Mouse (Mus musculus) neural tube, embryonic 10.5 days (tissue): ENCODE results near the gene Glis3.

ENCODE experiments used
- DNase-seq: peaks from one replicate; pipeline ENCODE4 v3.0.0-alpha.2; 2017; ENCODE audit warnings: low spot score; ENCODE audit errors: extremely low spot score

Glis3 gene

DNA sequence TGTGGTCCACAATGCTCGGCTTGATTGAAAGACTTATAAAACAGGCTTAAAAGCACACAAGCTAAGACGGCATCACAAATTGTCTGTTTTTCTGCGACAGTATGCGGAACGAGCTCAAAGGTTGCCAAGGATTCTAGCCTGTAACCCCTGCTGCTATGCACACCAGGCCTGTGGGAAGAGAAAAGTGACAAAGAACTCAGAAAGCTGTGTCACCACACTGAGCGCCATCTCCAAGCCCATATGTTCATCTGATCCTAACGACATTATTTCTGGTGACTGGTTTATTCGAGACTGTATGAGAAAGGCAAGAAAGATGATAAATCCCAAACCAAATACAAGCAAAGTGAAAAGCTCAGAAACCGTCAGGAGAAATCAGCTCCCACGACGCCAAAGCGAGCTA, 144.9 kb downstream of the Glis3 start:
- DNase-seq, result no peak

DNA sequence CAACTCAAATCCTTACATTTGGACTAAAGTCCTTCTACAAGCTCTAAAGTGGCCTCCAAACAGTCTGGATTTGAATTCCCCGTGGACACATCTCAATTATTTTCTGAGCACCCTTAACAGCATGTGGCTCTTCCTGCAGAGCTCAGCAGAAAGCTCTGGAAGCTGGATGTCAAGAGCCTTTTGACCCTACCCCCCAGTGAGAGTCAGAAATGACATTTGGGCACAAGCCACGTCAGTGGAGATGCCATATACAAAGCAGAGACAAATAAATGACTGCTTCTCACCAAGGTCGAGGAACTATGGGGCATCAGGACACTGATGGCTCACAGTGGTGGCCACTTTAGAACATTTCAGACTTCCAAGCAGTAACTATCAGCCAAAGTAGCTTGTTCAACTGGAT, 146.3 kb downstream of the Glis3 start:
- DNase-seq, result no peak

DNA sequence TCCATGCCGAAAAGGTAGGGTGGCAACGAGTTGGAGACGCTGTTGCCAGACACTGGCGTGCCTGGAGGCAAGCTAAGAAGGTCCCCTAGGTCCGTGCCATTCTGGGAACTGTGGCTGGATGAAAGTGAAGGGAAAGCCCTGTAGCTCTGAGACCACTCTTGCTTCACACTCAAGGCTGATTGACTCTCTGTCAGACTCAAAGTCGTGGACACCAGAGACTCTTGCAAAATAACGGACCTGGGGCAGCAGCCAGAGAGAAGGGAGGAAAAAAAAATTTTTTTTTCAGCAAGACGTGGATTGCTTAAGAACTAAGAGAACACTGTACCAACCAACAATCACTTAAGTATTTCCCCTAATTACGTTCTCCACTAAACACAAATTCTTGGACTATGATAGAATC, 148.1 kb downstream of the Glis3 start:
- DNase-seq, result no peak

DNA sequence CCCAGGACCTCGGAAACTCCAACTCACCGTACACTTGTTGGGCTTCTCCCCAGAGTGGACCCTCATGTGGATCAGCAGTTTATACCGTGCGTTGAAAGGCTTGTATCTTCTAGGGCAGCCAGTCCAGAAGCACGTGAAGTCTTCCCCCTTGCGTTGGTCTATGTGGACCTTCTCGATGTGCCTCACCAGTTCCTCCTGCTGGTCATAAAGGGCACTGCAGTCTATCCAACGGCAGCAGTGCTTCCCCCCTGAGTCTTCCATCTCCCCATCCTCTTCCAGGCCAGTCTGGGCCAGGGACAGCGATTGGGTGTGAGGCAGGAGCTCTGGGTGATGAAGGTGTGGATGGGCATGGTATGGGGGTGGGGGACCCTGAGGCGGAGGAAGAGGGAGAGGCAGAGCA, 149.0 kb downstream of the Glis3 start:
- peak; percentile 41 for DNase-seq

DNA sequence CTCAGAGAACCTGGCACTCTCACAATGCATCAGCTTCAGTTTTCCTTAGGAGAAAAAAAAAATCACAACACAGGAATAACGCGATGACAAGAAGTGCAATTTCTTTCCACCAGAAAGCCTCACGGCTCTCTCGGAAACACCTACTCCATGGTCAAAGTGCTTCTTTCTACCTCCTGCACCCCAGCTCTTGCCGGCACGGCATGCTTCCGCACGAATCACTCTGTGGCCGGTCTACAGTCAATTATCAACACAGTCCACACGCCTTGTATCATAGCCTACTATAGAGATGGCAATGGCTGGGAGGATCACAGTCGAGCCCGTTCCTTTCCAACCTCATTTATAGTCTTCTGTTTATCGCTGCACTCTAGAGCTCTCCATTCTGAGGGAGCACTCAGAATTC, 150.9 kb downstream of the Glis3 start:
- no peak for DNase-seq

DNA sequence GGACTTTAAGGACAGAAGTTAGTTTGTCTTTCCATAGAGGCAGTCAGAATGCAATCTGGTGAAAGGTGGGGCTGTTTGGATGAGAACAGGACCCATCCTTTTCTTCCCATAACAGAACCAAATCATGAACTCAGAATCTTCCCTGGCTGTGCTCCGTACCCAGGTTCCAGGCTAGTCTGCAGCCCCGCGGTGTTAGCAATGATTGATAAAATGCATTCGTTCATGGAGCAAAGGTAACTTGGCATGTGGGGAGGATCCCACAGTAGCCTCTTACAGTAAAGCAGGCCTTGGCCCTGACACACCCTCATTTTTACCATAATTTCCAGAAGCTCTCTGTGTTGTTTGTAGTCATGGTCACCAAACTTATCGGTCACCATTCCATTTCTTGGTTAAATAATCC, 152.4 kb downstream of the Glis3 start:
- no peak for DNase-seq

DNA sequence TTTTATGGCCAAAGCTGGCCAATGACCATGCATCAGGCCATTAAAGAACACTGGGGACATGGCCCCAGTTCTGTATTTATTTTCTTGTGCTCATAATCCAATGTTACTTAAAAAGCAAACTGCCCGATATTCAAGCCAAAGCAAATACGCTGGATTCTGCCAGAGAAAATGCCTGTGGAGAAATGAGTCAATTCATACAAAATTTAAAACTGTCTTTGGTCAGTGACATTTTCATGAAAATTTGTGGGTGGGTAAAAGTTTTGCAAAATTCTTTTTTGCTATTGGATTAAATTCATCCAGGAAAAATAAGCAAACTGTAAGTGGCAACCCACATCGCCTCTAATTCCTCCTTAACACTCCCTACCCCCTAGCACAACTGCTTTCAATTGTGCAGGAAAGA, 154.5 kb downstream of the Glis3 start:
- DNase-seq, result no peak

DNA sequence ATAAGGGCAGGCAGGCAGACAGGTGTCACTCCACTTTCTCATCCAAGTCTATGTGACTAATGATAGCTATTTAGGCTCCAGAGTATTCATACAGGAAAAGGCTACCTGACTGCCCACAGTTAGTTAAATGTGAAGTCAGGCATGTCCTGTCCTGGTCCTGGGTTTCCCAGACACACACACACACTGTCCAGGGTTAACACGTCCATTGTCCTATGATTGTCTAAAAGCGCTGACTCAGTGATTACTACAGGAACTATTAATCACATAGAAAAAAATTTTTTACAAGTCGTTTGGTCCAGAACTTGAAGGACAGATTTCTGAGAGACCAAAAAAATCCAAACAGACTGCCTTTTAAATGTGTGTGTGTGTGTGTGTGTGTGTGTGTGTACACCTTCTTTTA, 157.6 kb downstream of the Glis3 start:
- no peak for DNase-seq

DNA sequence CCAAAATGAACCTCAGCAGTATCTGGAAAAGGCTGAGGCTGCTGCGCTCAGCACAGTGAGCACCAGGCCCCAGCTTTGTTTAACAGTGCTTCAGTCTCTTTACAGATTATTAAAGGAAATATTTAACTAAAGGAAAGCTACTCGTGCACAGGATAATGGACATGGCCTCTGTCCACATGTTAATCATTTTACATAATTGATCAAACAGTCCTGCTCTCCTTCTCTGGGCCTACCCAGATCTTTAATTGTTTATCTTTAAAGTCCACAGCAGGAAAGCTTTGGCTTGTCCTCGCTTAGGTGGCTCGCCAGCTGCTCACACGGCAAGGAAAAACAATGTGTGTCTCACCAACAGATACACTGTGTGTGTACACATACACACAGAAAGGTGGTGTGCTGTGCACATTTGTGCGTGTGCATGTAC, 159.1 kb downstream of the Glis3 start:
- no peak for DNase-seq

DNA sequence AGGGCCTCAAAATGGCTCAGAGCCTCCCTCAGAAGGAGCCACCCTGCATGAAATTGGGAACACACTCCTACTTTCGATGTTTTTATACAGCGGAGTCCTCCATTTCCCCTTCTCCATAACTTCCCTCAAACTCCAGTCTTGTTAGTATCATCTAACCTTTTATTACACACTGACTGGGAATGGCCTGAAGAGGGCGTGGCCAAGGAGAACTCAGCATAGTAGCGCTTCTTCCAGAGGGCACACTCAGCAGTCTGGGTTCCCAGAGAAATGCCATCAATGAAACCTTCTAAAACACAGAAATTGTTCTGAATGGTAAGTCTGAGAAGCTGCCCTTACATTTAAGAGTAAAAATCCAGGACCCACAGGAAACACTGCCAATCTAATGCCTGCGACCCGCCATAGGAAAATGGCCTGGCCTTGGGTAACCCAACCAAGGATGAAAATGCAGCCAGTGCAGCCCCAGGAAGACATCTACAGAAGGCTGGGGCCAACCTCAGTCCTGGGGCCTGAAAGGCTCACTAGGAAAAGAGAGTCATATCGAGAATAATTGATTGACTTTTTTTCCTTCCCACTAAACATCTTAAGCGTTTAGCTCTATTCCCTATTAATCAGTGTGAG, 159.6 kb downstream of the Glis3 start:
- no peak for DNase-seq

DNA sequence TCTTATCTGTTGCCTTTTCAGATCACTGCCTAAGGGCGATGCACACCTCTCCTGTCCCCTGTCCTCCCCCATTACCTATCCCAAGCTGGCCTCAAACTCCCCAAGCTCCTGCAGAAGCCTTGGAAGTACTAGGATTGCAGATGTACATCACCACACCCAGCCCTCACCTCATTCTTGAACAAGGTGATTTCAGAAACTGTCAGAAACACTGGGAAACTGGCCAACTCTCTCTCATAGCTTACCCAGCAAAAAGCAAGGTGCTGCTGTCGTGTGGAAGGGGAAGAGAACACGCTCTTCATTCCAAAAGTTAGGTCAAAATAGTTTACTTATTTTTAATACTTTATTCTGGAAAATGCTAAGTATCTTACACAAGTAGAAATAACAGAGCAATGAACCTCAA, 160.6 kb downstream of the Glis3 start:
- DNase-seq, result no peak

DNA sequence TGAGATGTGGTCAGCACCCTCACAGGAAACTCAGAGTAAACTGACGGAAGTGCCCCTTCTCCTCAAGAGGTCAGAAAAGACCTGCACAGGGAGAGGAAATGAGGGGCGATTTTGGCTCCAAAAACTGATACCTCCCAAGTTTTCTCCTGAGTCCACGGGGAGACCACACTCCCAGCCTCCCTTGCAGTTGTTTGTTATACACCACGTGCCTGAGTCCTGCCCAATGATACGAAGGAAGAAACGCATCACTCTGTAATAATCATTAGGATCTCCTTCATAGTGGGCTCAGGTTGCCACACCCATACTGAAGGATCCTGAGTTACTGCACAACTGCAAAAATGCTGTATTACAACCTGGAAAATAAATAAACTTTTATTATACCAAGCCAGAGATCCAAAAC, 161.0 kb downstream of the Glis3 start:
- DNase-seq, result no peak

DNA sequence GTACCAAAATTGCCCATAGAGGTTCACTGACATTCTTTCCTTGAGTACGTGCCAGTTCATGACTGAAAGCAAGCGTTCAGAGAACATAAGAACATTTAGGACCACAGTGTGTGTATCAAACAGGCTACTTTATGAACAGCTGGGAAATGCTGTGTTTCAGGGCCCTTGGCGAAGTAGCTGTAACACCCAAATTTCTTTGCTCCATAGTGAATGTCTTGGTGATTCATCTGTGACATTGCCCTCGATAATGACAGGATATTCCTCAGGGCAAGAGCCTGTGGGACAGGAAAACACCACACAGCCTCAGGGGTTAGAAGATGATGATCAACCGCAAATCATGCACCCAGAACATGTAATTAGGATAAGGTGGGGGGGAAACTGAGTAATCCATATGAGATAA, 161.6 kb downstream of the Glis3 start:
- no peak for DNase-seq

DNA sequence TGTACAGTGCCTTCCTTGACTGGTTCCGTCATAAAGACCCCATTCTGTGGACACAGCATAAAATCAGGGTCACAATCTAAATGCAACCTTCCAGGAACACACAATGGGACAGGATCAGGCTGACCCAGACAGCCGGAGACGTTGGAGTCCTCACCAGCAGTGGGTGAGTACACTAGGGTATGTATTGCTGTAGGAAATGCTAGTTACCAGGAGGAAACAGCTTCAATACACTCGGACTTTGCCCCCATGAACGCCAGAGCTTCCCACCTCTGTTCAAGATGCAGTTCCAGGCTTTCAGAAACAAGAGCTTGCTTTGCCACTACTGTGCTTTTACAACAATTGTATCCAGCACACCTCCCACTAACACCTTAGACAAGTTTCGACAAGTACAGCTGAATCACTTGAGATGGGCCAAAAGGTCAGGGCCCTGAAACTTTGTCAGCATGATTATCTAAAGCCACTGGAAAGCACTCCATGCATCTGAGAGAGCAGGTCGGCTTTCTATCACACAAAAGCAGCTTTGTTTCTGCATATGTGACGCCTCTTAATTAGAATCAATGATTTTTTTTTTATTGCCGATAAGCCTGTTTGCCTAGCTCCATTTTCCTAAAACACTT, 162.3 kb downstream of the Glis3 start:
- DNase-seq, result no peak

DNA sequence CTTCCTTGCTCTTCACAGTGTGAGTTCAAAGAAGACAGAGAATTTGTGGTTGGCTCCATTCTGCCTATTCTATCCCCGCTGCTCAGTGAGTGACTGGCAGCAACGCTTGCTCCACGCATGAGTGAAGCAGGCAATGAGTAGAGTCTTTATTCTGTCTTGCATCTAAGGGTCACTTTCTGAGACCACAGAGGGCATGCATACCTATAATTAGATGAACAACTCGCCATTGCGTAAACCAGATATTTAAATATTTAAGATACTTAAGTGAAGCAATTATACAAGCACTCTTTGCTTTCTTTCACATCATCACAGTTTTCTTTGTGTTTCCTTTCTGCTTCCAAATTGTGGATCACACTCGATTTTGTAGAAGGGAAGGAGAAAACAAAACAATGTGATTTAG, 163.4 kb downstream of the Glis3 start:
- DNase-seq, result no peak

DNA sequence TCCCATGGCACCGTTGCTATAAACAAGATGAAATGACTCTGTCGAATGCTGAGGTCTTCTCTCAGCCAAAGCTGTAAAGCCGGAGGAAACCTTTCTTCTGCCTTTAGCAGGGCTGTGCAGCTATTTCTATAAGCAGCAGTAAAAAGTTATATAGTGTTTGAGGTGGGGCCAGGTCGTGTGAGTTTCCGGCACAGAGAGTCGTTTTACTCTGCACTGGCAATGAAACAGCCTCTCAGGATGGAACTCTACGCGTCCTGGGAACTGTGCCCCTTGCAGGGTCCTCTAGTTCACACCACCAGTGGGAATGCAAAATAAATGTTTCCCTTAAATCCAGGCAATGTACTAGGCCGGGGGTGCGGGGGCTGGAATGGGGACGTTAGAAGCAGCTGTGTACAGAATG, 167.4 kb downstream of the Glis3 start:
- no peak for DNase-seq

DNA sequence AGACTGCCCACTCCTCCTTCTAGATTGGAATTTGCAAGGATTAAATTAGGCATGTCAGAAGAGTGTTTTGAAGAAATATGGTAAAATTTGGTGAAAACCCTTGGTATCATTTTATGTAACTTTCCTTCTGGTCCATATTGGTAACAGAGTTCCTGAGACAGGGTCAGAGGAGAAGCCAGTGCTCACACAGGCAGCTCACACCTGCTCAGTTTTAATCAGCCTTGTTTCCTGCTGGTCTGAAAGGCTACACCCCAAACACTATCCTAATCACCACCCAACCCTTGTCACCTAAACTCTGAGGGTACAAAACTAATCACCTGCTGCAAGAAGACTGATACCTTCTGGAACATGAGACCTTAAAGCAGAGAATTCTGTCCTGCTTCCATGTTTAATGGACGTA, 168.0 kb downstream of the Glis3 start:
- no peak for DNase-seq

DNA sequence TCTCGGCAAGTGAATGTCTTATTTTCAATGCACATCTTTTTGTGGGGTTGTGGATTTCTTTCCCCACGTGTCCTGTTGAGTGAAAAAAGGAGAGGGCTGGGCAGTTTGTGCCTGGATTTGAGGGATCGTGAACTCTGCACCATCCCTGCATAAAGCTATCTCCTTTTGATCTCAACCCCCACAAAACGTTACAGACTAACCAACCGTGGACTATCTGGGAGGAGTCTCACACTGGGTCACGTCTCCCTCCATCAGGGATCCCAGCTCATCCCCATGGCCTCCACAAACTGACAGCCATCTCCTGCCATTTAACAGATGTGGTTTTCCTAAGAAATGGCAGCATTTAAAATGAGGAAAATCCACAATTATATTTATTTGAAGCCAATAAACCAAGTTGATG, 174.5 kb downstream of the Glis3 start:
- DNase-seq, result no peak

DNA sequence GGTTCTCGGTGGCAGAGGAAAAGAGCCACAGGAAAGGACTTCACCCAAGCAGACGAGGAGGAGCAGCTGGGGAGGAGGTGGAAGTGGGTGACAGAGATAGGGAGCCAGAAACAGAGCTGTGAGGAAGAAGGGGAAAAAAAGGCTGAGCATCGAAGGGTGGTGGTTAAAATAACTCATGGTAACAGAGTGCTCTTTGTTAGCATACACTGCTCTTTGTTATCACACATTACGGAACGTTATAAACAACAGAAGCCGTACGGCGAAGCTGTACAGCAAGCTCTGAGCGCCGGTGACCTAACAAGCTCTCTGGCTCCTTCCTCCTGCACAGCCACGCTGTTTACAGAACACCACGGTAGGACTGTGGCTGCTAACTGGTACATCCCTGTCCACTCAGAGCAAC, 176.9 kb downstream of the Glis3 start:
- DNase-seq, result no peak

DNA sequence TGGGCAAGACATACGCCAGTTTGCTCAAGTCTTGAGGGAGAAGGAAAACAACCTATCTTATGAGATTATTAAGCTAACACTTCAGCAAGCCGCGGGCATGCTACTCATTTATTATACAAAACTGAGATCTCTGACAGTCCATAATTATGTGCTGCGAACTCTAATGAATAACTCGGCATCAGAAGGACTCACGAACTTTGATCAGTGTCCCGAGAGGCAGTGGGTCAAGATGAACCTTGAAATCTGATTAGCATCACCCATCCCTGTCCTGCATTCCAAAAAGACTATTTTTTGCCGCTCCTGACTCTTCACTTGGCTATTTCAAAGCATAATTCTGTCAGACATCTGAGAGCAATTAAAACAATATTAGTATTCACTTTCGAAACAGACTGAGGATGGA, 178.9 kb downstream of the Glis3 start:
- DNase-seq, result no peak

DNA sequence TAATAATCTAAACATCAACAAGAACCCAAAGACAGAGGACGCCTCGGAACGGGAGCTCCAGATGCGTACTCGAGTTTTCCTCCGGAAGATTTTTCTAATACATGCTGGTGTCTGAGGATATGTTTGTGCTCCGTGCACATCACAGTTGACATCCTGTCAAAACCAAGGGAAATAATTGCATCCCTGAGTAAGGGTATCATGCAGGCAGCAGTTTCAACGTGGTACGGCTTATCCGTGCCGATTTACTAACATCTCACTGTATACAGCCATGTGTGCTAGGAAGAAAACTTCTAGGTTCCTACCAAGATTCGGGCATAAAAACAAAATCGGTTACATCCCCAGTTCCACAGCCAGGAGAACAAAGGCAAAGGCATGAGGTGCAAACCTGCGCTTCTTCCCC, 179.4 kb downstream of the Glis3 start:
- DNase-seq, result no peak

DNA sequence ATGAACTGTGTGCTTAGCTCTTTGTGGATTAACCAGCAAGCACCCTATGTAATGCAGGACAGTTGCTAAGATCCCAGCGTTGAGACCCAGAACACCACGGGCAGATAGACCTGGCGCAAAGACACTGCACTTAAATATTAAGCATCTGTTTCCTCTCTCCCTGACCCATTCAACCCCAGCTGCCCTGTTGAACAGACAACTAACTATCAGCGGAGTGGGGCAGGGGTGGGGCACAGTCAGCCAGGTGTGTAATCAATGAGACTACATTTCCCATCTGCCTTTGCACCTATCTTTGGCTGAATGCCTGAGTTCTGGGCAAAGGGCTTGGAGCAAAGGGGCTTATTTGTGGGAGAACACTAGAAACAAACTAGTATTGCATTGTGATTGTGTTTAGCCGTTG, 180.1 kb downstream of the Glis3 start:
- DNase-seq, result no peak

DNA sequence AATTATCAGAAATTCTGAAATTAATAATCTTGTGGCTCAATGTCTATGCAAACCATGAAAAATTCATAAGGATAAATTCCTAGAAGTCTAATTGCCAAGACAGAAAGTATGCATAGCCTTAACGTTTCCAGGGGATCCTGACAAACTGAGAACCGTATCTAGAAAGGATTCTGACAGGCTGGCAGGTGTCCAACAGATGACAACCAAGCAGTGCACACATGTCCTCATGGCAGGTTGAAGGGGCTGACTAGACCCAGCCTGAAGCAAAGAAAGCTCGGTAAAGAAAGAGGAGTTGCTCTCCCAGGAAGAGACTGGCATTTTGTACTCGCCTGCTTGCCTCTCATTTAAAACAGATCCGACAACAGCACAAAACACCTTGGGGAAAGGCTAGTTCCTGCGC, 184.0 kb downstream of the Glis3 start:
- DNase-seq, result no peak
